Mouse (Mus musculus) frontal cortex, postnatal 10 days (tissue): ENCODE results near the gene Secisbp2l.

Experiments
- DNase-seq, 2 experiments: peaks; one replicate each; pipeline ENCODE4 v3.0.0; 2022; ENCODE audit warnings: low spot score in 2 of 2, mixed read lengths in 1 of 2

The Secisbp2l gene

GRCm38 (mm10) chr2:125782719-125783109 is at the start of gene Secisbp2l:
TSS of gene Secisbp2l (minus strand) at chr2:125782870.
- DNase-seq = peak; percentile 86 to 92

GRCm38 (mm10) chr2:125829924-125830323 is 47.3 kb upstream of the Secisbp2l start:
- DNase-seq = no peak

- DNase-seq = no peak
Measured at GRCm38 (mm10) chr2:125827898-125828297, 45.2 kb upstream of the Secisbp2l start.

DNA sequence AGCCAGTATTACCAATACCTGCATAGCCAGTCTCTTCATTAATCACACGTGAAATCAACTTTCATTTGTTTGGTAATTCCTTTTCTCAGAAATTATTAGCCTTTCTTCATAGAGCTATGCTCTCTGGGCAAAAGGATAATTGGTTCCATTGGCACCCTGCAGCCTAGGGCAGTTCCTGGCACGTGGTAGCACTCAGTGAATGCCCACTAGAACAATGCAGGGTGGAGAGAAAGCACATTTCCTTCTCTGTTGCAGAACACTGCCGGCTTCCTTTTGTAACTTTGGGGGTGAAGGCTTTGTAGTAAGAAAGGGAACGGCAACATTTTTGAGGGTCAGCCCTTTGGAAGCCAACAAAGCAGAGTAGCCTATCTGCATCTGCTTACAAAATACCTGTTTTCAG is 43.5 kb upstream of the Secisbp2l start:
- DNase-seq = no peak

GRCm38 (mm10) chr2:125820397-125820796 is 37.7 kb upstream of the Secisbp2l start:
- no peak for DNase-seq

DNA sequence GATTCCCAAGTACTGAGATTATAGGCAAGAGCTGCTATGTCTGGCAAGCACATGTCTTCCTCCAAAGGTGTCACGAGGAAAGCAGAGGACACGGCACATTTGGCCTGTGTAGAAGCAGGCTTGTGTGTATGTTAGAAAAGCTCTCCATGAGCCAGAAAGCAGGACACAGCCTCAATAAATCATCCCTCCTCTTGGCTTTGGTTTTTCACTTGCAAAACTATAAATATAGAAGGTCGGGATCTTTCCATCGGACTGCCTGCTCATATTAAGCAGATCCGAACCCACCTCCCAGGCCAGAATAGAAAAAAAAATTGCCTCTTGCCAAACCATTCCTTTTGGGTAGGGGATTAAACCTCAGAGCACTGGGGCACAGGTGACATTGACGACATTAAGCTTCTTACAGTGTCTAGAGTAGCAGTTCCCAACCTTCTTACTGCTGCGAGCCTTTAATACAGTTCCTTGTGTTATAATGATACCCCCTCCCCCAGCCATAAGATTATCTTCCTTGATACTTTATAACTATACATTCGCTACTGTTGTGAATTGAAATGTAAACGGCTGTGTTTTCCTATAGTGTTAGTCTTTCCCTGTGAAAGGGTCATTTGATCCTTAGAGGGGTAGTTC is 31.4 kb upstream of the Secisbp2l start:
- DNase-seq = no peak

- no peak for DNase-seq
Measured at GRCm38 (mm10) chr2:125811332-125811731, 28.7 kb upstream of the Secisbp2l start.

GRCm38 (mm10) chr2:125809551-125809950 is 26.9 kb upstream of the Secisbp2l start:
- DNase-seq = no peak

DNA sequence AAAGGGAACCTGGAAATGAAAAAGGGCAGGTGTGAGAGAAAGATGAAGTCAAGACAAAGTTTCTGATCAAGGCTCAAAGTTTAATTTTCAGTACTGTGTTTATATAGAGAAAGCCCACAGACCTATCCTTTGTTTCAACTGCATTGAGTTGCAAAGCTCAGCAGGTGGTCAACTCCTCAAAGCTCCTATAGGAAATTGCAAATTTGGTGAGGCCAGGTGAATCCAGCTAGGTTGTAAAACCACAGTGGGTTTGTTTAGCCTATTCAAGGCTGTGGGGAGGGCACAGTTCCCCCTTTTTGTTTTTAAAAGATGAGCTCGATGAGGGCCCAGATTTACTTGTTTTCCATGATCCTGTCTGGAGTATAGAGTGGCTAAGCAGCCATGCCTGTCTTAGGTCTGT is 23.2 kb upstream of the Secisbp2l start:
- DNase-seq = no peak

- no peak for DNase-seq
Measured at GRCm38 (mm10) chr2:125801947-125802346, 19.3 kb upstream of the Secisbp2l start.

DNA sequence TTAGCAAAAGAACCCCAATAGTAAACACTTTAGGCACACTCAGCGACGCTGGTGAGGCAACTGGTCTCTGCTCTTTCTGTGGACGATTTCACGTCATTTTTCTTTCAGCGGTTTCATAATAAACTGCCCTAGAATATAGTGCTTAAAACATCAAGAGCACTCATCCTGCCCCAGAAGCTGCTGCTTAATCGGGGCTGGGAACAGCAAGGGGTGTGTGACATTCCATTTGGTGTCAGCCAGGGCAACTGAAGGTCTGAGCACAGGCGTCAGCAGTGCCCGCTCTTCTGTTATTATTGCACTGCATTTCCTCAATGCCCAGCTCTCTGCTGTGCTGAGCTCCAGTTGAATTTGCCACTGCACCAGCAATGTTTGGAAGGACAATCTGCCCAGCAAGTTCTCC is 18.4 kb upstream of the Secisbp2l start:
- no peak for DNase-seq

- DNase-seq = no peak
Measured at GRCm38 (mm10) chr2:125800428-125800827, 17.8 kb upstream of the Secisbp2l start.

- DNase-seq = no peak
Measured at GRCm38 (mm10) chr2:125797872-125798271, 15.2 kb upstream of the Secisbp2l start.

DNA sequence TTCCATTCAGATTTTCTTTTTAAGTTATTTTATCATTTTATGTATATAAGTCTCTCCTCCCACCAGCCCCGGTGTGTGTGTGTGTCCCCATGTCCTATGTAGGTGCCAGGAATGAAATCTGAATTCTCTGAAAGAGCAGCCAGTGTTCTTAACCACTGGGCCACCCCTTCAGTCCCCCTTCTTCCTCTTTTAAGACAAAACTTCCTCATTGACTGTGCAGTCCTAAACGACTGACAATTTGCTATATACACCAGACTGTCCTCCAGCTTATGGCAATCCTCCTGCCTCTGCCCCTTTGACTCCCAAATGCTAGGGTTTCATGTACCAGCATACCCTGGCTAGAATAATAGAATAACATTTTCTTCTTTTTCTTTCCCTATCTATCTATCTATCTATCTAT is 12.4 kb upstream of the Secisbp2l start:
- DNase-seq = no peak

DNA sequence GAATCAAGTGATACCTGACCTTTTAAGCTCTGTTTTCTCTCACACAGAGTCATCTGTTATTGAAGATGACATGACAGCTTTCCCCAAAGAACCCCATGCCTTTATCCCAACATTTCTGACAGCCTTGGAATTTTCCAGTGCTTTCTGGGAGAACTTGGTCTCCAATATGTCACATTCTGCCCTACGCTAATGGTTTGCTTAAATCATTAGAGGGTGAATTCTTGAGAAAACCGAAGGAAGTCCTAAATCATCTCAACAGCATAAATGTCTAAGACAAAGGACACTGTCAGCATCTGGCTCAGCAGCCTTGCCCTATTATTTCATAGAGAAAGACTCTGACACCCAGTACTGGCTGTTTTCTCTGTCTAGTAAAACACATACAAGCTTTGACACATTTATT is 11.5 kb upstream of the Secisbp2l start:
- DNase-seq = no peak

- no peak for DNase-seq
Measured at GRCm38 (mm10) chr2:125792879-125793261, 10.2 kb upstream of the Secisbp2l start.

DNA sequence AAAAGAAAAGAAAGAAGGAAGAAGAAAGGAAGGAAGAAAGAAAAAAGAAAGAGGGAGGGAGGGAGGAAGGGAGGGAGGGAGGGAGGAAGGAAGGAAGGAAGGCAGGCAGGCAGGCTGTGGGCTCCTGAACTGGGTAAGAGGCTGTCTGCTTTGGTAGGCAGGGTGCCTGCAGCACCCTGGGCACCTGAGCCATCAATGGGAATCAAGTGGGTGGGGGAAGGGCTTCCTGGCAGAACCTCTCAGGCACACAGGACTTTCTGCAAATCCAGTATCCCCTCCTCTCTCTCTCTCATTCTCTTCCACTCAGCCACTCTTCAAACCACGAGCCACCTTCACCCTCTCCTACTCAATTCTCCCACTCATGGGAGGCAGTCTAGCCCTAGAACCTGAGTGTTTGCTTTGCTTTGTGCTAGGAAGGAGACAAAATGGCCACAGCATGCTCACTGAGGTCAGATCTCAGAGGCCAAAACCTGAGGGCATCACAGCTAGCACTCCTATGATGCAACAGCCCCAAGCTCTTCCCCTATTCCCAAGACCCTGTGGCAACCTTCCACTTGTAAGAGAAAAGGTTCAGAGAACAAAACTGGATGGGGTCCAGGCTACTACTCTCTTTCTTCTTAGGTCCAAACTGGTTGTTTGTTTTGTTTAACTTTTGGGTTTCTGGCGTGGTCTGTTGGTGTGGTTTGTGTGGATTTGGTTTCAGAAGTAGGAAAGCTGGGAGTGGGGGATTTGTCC is 9.6 kb upstream of the Secisbp2l start:
- DNase-seq = no peak

DNA sequence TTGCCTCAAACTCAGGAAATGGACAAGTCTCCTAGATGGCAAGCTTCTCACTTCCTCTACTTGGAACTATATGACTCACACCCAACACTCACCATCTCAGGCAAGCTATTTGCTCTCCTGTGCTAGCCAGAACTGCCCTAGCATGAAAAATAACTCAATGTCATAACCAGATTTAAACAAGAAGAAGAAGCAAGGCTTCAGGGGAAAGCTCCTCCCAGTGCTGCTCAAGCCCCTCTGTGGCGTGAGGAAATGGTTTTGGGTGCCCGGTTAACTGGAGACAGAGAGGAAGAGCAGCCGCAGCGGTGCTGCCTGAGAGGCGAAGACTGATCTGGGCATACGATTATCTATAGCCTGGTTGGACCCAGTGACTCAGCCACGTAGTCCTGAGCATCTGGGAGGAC is 8.8 kb upstream of the Secisbp2l start:
- no peak for DNase-seq

- no peak for DNase-seq
Measured at GRCm38 (mm10) chr2:125790242-125790641, 7.6 kb upstream of the Secisbp2l start.

- DNase-seq = no peak
Measured at GRCm38 (mm10) chr2:125789265-125789664, 6.6 kb upstream of the Secisbp2l start.

DNA sequence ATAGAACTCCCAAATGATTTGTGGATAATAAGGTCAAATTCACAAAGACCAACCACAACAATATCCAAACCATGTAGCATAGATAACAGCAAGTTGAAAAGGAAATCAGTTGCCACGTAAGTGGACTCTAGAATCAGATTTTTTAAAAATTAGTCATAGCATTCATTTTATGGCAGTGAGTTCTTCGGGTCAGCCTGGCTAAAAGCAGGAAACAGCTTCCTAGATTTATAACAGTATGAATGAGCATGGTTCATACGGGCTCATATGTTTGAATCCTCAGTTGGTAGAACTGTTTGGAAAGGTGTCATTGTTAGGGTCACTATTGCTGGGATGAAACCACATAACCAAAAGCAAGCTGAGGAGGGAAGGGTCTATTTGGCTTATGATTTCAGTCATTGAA is 6.1 kb upstream of the Secisbp2l start:
- DNase-seq = no peak

GRCm38 (mm10) chr2:125788351-125788750 is 5.7 kb upstream of the Secisbp2l start:
- no peak for DNase-seq

DNA sequence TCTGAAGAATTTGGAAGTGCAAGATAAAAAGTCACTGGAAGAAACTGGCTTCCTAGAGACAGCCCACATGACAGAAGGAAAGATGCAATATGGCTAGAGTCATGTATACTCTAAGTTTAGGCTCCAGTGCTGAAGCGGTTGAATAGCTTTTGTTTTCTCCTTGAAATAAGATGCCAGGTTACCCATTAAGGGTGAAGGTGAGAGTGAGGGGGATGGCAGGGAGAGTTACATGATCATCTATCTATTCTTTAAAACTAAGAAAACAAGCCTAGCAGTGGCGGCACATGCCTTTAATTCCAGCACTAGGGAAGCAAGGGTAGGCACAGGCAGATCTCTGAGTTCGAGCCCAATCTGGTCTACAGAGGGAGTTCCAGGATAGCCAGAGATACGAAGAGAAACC is 2.4 kb upstream of the Secisbp2l start:
- no peak for DNase-seq

GRCm38 (mm10) chr2:125784392-125784791 is 1.7 kb upstream of the Secisbp2l start:
- DNase-seq = no peak
